Mouse (Mus musculus): ENCODE measurements around the gene Itsn1. TPM values are rescaled to one million over a fixed set of nuclear protein-coding genes. Genes with fewer than 3 reads are reported as not detected.

Itsn1 gene
- total RNA-seq, 1 experiment from 2014 or later: 16.6 TPM

DNA sequence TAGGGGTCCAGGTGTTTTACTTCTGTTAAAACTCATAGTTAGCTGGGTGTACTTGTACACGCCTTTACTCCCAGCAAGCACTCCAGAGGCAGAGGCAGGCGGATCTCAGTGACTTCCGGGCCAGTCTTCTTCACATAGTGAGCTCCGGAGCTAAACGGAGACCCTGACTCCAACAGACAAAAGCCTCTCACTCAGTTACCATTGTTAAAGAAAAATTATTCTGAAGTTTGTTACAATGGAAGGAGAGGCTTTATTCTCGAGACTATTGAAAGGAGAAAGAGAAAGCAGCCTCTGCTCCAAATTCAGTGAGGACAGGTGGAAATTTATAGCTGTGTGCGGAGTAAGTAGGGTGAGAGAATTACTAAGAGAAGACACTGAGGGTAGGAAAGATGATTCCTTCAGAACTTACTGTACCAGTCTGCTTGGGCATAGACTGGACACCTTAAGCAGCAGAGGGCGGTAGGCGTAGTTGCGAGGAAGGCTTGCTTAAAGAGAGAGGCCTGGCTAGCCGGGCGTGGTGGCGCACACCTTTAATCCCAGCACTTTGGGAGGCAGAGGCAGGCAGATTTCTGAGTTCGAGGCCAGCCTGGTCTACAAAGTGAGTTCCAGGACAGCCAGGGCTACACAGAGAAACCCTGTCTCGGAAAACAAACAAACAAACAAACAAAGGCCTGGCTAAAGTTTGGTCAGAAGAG is 36.2 kb downstream of the Itsn1 start:
- no peak for ATAC-seq (replicated peaks; ENCODE audit: low read depth, poor library complexity, severe bottlenecking)

DNA sequence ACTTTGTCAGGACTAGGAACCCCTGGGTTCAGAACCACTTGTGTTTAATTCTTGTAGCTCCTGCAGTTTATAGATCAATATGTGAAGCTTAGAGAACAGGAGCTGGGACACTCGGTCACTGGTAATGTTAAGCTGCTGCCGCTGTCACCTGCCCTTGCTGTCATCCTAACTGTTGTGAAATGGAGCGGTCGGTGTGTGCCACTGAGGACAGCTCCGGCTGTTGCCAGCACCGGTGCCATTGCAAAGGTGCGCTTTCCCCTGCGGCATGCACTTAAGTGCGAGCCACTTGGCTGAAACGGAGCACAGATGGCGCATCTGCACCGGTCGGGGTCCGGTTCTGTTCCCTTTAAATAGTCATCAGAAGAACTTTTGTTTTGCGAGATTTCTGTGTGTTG is 36.7 kb downstream of the Itsn1 start:
- no peak for ATAC-seq (replicated peaks; ENCODE audit: low read depth, poor library complexity, severe bottlenecking)

DNA sequence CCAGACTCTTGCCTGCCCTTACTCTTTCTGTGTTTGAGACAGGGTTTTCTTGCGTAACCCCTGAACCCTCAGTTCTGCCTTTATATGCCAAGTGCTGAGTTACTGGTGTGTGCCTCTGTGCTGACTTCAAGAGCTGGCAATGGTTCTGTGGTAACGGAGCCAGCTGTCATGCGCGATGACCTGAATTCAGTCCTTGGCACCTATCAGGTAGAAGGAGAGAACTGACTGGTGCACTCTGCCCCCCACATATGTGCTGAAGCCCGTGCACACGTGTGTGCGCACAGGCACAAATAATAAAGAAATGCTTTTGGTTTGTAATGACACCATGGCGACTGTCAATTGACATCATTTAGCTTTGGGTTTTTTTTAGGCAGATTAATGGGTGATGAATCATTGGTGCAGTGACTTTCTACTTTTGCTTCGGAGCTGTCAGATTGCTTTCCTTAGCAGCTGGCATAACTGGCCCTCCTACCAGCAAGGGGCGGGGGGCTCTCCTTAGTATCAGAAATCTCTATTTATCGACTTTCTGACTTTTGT is 38.2 kb downstream of the Itsn1 start:
- ATAC-seq (replicated peaks; ENCODE audit: low read depth, poor library complexity, severe bottlenecking): no peak

DNA sequence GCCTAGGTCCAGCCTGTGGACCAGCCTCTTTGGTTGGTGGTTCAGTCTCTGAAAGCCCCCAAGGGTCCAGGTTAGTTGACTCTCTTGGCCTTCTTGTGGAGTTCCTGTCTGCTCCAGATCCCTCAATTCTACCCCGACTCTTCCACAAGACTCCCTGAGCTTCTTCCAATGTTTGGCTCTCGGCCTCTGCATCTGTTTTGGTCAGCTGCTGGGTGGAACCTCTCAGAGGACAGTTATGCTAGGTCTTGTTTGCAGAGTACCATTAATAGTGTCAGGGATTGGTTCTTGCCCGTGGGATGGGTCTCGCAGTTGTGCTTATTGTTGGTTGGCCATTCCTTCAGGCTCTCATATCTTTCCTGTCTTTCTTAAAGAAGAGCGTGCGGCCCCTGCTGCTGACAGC is 39.5 kb downstream of the Itsn1 start:
- ATAC-seq (replicated peaks; ENCODE audit: low read depth, poor library complexity, severe bottlenecking): no peak

DNA sequence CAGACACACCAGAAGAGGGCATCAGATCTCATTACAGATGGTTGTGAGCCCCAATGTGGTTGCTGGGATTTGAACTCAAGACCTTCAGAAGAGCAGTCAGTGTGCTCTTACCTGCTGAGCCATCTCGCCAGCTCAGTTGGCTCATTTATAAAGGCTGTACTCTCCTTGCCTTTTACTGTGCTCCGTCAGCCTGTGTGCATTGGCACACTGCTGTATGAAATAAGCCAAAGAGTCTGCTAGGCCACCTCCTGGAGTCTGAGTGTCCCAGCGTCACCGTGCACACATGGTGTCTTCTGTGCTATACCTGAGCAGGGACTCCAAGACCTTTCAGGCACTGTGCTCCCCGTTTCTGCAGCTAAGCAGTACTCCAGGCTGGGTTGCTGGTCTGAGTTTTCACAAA is 40.8 kb downstream of the Itsn1 start:
- no peak for ATAC-seq (replicated peaks; ENCODE audit: low read depth, poor library complexity, severe bottlenecking)

DNA sequence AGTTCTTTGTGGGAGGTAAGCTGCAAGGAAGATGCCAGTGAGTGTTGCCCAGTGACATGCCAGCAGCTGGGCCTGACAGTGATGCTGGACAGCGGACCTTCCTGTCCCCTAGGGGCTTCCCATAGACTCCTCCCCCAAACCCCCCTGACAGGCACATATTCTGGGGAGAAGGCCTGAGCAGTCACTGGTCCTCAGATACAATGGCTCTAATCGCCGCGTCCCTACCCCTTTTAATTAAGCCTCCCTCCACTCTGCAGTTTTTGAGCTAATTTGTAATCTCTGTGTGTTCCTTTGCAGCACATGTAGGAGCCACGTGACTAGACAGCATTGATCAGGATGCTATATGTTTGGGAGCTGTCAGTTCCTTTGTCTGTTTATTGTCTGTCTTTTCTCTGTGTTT is 41.6 kb downstream of the Itsn1 start:
- ATAC-seq (replicated peaks; ENCODE audit: low read depth, poor library complexity, severe bottlenecking): no peak

DNA sequence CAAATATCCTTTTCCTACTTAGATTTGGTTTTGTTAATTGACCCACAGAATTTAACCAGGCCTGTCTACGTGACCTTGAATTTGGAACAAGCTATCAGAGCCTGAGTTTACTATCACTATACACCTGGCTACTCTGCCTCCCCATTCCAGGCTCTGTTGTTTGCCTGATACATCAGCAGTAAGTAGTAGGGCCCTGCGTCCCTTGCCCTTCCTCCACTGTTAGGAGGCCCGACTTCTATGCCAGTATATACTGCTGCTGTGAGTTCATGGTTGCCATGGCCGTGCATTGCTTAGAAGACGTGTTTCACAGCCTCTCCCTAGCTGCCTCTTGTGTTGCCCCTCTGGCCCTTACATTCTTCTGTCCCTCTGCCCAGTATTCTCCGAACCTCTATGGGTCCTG is 42.3 kb downstream of the Itsn1 start:
- ATAC-seq (replicated peaks; ENCODE audit: low read depth, poor library complexity, severe bottlenecking): no peak

DNA sequence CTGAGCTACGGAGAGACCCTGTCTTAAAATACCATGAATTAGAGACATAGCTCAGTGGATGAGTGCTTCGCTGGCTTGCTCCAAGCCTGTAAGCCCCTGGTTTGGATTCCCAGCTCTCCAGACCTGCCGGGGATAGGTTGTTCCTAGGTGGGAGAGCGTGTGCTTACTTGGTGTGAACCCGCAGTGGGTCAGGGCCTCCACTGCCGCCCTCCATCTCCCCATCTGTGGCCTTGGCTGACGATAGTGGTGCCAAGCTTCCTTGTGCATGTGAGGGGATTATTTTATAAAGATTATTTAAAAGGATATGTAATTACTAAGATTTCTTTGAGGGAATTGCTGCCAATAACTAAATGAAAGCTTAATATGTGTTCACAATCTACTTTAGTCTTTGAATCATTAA is 43.5 kb downstream of the Itsn1 start:
- ATAC-seq (replicated peaks; ENCODE audit: low read depth, poor library complexity, severe bottlenecking): no peak

DNA sequence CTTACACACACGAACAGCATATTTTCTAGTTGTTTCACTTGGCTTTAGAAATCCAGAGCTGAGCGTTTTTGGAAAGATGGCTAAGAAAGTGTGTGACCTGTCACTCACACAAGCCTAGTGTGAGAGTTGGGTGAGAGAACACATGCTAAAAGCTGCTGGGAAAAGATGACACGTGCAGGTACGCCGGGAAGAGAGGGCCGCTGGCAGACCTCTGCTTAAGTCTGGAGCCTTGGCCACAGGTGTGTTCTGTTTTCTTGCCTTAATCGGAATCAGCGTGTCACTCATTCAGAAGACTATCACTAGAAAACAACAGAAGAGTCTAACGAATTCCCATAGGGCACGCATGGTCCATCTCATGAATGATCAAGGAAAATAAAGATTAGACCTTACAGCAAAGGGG is 50.5 kb downstream of the Itsn1 start:
- no peak for ATAC-seq (replicated peaks; ENCODE audit: low read depth, poor library complexity, severe bottlenecking)

DNA sequence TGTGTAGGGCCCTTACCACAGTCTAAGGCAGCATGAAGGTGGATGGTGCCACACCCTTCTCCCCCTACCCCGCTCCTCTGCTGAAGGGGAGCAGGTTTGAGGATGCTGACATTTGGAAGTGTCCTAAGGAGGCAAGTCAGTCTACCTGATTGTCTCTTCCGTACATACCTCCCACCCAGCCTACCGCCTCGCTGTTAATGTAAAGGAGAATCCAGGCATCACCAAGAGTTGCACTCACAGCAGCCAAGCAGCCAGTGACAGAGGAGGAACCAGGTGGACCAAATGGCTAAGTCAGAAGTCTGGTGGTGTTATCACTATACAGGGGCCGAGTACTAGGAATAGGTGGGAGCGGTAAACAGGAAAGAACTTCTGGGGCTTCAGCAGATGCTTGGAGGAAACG is 51.1 kb downstream of the Itsn1 start:
- ATAC-seq (replicated peaks; ENCODE audit: low read depth, poor library complexity, severe bottlenecking): 0 out of 2 replicates have a peak, but pooled peaks have one; percentile 11

DNA sequence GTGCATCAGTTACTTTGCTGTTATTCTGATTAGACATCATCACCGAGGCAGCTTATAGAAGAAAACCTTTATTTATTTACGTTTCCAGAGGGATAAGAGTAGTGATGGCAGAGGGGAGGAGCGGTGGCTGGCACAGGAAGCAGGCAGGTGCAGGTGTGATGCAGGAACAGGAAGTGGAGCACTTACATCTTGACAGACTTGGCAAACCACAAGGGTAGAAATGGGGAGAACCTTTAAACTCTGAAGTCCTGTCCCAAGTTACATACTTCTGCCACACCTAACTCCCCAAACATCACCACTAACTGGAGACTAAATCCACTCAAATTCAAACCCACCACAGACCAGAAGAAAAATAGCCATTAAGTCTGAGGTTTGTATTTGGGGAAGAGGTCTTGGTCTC is 51.7 kb downstream of the Itsn1 start:
- ATAC-seq (replicated peaks; ENCODE audit: low read depth, poor library complexity, severe bottlenecking): no peak

DNA sequence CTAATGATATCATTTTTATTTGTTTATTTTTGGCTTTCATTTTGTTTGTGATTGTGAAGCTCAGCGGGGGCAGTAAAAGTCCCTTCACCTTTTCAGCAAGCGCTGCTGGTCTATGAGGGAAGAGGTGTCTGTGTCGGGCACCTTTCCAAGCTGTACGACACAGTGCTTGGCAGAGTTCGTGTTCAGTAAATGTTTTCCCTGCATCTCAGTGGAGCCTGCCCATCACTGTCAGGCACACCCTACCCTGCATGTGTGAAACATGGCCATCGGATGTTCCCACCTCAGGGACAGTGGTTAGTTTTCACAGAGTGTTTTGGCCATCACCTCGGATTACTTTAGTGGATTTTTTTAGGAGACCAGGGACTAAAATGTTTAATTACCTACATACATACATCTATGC is 54.1 kb downstream of the Itsn1 start:
- no peak for ATAC-seq (replicated peaks; ENCODE audit: low read depth, poor library complexity, severe bottlenecking)

DNA sequence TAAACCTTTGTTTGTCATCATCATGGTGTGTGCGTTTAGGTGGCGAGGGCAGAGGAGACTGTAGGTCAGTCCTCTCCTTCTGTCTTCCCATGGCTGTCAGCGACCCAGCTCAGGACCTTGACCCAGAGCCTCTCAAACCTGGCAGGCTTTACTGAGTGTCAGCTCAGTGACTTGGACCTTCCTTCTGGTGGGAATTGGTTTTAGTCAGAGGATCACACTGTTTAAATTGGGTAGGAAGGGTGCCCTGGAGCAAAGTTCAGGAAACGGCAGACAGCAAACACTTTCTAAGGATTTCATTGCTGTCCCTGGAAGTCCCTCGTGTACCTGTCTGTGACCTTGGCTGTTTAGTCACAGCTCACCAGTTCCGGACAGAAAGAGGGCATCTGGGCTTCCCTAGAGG is 55.2 kb downstream of the Itsn1 start:
- no peak for ATAC-seq (replicated peaks; ENCODE audit: low read depth, poor library complexity, severe bottlenecking)

DNA sequence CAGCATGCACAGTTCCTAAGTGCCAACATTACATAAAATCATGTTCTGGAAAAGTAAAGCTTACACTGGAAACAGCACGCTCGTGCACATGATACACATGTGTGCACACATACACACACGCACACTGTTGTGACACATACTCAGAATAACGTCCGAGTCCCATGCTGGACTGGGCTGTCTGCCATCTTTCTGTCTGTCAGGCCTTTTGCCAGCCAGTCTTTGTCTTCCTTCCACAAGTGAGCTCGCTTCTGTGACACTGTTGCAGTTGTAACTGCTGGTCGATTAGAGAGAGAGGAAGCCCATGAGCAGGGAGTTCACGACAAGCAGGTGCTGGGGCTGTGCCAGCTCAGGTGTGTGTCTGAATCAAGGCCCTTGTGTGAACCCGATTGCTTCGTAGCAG is 57.3 kb downstream of the Itsn1 start:
- no peak for ATAC-seq (replicated peaks; ENCODE audit: low read depth, poor library complexity, severe bottlenecking)

DNA sequence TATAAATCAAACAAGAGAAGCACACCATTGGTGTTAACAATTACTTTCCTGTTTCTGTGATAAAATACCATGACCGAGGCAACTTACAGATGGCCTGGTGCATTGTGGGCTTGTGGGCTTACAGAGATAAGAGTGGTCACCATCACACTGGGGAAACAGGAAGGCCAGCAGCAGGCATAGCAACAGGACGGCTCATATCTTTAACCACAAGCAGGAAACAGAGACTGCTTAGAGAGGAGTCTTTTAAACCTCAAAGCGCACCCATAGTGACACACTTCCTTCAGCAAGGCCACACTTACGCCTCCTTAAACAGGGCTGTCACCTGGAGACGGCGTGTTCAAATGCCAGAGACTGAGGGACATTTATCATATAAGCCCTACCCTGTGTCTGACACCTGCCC is 60.6 kb downstream of the Itsn1 start:
- peak; percentile 79 for ATAC-seq (replicated peaks; ENCODE audit: low read depth, poor library complexity, severe bottlenecking)

DNA sequence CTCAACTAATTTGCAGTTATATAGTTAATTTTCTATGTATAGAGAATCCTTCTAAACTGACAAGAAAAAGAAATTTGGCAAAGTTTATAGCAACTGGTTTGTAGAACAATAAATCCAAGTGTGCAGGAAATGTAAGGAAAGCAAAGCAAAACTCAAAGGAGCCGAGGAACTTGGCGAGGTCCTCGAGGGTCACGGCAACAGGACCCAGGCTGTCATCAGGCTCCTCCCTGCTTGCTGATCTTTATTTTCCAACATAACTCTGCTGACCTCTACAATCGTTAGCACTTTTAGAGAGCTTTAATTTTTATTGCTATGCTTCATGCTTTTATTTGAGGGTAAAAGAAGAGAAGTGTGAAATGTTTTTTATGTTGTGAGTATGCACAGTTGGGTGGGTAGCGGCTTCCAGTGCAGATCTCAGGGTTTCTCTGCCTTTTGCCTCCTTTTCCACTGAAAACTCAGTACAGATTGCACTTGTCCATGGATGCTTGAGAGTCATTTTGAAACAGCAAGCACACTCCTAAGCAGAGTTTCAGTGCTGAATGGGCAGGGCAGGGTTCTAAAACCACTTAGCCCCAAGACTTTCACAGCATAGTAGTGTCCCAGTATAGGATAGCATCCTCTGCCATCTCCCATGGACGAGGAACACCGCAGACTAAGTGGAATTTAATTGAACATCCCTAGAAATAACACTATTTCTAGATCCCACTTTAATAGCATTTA is 63.6 kb downstream of the Itsn1 start:
- no peak for ATAC-seq (replicated peaks; ENCODE audit: low read depth, poor library complexity, severe bottlenecking)

DNA sequence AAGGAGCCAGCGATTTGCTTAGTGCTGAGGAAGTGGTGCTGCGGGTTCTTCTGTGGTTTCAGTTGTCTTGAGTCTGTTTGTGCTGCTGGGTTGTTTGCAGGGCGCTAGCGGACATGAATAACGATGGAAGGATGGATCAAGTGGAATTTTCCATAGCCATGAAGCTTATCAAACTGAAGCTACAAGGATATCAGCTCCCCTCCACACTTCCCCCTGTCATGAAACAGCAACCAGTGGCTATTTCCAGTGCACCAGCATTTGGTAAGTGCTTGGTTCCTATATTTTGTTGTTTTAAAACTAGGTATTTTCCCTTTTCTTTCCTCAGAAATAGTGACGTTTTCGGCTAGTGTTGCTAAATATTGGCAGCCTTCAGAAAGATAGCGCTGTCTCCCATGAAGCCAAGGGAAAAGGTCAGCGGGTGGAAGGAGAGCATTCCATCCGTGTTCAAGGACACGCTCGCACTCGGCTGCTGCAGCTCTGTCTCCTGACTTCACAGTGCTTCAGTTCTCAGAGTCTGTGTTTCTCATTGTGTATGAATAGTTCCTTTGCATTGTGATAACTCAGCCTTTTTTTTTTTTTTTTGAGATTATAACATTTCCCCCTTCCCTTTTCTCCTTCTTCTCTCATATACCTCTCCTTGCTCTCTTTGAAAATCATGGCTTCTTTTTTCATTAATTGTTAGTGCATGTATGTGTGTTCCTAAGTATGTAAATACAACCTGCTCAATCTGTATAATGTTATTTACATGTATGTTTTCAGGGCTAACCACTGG is 64.6 kb downstream of the Itsn1 start:
- ATAC-seq (replicated peaks; ENCODE audit: low read depth, poor library complexity, severe bottlenecking): peak; percentile 62

DNA sequence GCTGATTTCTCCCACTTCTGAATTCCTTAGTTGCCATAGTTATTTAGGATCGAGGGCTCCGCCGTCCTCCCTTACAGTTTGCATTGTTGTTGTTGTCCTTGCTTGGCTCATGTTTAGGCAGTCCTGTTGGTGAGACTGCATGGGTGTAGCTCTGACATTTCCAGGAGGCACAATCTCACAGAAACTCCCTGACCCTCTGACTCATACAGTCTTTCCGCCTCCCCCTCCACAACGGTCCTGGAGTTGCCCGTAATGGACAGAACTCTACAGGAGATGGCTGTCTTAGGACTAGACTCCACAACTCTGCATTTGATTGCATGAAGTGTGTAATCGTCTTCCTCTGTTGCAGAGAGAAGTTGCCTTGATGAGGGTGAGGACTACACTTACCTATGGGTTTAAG is 65.2 kb downstream of the Itsn1 start:
- no peak for ATAC-seq (replicated peaks; ENCODE audit: low read depth, poor library complexity, severe bottlenecking)

DNA sequence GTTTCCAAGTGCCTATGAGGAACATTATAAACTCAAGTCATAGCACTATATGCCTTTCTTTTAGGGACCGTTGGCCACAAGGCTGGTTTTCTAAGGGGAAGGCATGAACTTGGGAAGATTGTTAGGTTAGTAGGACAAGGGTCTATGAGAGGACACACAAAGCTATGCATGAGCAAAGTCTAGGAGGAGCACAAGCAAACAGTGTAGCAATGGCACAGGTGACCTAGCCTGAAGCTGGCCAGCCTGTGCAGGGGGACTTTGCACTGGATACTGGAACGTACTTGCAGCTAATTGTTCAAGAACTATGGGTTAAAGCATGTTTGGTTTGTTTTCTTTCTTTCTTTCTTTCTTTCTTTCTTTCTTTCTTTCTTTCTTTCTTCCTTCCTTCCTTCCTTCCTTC is 66.0 kb downstream of the Itsn1 start:
- no peak for ATAC-seq (replicated peaks; ENCODE audit: low read depth, poor library complexity, severe bottlenecking)

DNA sequence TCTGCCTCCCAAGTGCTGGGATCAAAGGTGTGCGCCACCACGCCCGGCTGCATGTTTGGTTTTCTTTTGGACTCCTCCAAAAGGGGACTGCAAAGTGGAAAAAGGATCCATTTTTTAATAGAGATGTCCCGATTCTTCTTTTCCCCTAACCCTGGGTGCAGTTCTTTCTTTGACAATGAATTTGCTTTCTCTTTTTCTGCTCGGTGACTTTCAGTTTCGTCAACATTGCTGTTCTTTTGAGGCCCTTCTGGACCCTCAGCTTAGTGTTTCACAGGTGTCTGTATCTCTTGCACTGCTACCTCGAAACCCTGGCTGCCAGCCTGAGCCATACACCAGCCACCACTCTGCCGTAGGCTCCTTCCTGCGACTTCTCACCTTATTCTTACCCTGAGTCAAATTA is 66.5 kb downstream of the Itsn1 start:
- no peak for ATAC-seq (replicated peaks; ENCODE audit: low read depth, poor library complexity, severe bottlenecking)

DNA sequence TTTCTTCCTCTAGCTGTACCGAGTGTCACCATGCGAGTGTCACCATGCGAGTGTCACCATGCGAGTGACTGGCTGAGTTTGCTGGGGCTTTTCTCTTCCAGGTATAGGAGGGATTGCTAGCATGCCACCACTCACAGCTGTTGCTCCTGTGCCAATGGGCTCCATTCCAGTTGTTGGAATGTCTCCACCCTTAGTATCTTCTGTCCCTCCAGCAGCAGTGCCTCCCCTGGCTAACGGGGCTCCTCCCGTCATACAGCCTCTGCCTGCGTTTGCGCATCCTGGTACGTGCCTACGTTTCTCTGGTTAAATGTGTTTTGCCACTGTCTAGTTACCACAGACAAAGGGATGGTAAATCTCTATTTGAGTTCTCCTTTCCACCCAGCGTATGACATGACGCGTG is 72.3 kb downstream of the Itsn1 start:
- no peak for ATAC-seq (replicated peaks; ENCODE audit: low read depth, poor library complexity, severe bottlenecking)

All from common myeloid progenitor, adult 5-6 weeks (primary cell).